Mouse (Mus musculus): ENCODE results near the gene Tbxas1.

Gene Tbxas1

GRCm38 (mm10) chr6:38995774-38996173 lies 120.6 kb downstream of the Tbxas1 start:
- DNase-seq (ENCODE audit: low spot score in 2 of 2) = no peak

- DNase-seq (ENCODE audit: low spot score in 2 of 2) = no peak
These were observed 122.6 kb downstream of the Tbxas1 start for GRCm38 (mm10) chr6:38997838-38998237.

GRCm38 (mm10) chr6:39003126-39003525 lies 127.9 kb downstream of the Tbxas1 start:
- no peak for DNase-seq (ENCODE audit: low spot score in 2 of 2)

- no peak for DNase-seq (ENCODE audit: low spot score in 2 of 2)
These were observed 128.8 kb downstream of the Tbxas1 start for GRCm38 (mm10) chr6:39004003-39004473.

- DNase-seq (ENCODE audit: low spot score in 2 of 2) = no peak
These were observed 130.2 kb downstream of the Tbxas1 start for GRCm38 (mm10) chr6:39005267-39005944.

- DNase-seq (ENCODE audit: low spot score in 2 of 2) = no peak
These were observed 130.9 kb downstream of the Tbxas1 start for GRCm38 (mm10) chr6:39005945-39006572.

GRCm38 (mm10) chr6:39007223-39007622 lies 132.0 kb downstream of the Tbxas1 start:
- DNase-seq (ENCODE audit: low spot score in 2 of 2) = no peak

GRCm38 (mm10) chr6:39008116-39008515 lies 132.9 kb downstream of the Tbxas1 start:
- no peak for DNase-seq (ENCODE audit: low spot score in 2 of 2)

GRCm38 (mm10) chr6:39013034-39013832 lies 138.0 kb downstream of the Tbxas1 start:
- no peak for DNase-seq (ENCODE audit: low spot score in 2 of 2)

- DNase-seq (ENCODE audit: low spot score in 2 of 2) = no peak
These were observed 142.7 kb downstream of the Tbxas1 start for GRCm38 (mm10) chr6:39017942-39018341.

GRCm38 (mm10) chr6:39018805-39019204 lies 143.6 kb downstream of the Tbxas1 start:
- no peak for DNase-seq (ENCODE audit: low spot score in 2 of 2)

GRCm38 (mm10) chr6:39019219-39019618 lies 144.0 kb downstream of the Tbxas1 start:
- no peak for DNase-seq (ENCODE audit: low spot score in 2 of 2)

- no peak for DNase-seq (ENCODE audit: low spot score in 2 of 2)
These were observed 146.7 kb downstream of the Tbxas1 start for GRCm38 (mm10) chr6:39021909-39022308.

GRCm38 (mm10) chr6:39022461-39023181 lies 147.4 kb downstream of the Tbxas1 start:
- DNase-seq (ENCODE audit: low spot score in 2 of 2) = no peak

- DNase-seq (ENCODE audit: low spot score in 2 of 2) = no peak
These were observed 149.4 kb downstream of the Tbxas1 start for GRCm38 (mm10) chr6:39024631-39025030.

GRCm38 (mm10) chr6:39025038-39025437 lies 149.8 kb downstream of the Tbxas1 start:
- no peak for DNase-seq (ENCODE audit: low spot score in 2 of 2)

- no peak for DNase-seq (ENCODE audit: low spot score in 2 of 2)
These were observed 155.5 kb downstream of the Tbxas1 start for GRCm38 (mm10) chr6:39030714-39031113.

GRCm38 (mm10) chr6:39033676-39034075 lies 158.5 kb downstream of the Tbxas1 start:
- DNase-seq (ENCODE audit: low spot score in 2 of 2) = no peak

- no peak for DNase-seq (ENCODE audit: low spot score in 2 of 2)
These were observed 159.8 kb downstream of the Tbxas1 start for GRCm38 (mm10) chr6:39035039-39035438.

GRCm38 (mm10) chr6:39036204-39036603 lies 161.0 kb downstream of the Tbxas1 start:
- DNase-seq (ENCODE audit: low spot score in 2 of 2) = no peak

- DNase-seq (ENCODE audit: low spot score in 2 of 2) = no peak
These were observed 165.2 kb downstream of the Tbxas1 start for GRCm38 (mm10) chr6:39040451-39040850.

GRCm38 (mm10) chr6:39049141-39049540 lies 173.9 kb downstream of the Tbxas1 start:
- DNase-seq (ENCODE audit: low spot score in 2 of 2) = no peak
